Mouse (Mus musculus) embryonic stem cell, embryonic (primary cell): ENCODE measurements around the gene Tsga8.

ENCODE experiments used
- CTCF ChIA-PET, 4 experiments: fragments of 300-600 bp in 2 of 4; fragments of 350-600 bp in 2 of 4; sonication (Branson Sonifier 250); formaldehyde crosslinking; loops; one replicate each; lab custom pipeline; 2022; ENCODE audit warnings: inconsistent platforms in 2 of 4; lab: Charles Lee
- POLR2A ChIA-PET, 4 experiments: fragments of 300-600 bp in 2 of 4; fragments of 350-600 bp in 2 of 4; sonication (Branson Sonifier 250); formaldehyde crosslinking; loops; one replicate each; lab custom pipeline; 2022; ENCODE audit warnings: antibody characterized with exemption in 4 of 4, inconsistent platforms in 1 of 4; lab: Charles Lee

Tsga8 gene

DNA sequence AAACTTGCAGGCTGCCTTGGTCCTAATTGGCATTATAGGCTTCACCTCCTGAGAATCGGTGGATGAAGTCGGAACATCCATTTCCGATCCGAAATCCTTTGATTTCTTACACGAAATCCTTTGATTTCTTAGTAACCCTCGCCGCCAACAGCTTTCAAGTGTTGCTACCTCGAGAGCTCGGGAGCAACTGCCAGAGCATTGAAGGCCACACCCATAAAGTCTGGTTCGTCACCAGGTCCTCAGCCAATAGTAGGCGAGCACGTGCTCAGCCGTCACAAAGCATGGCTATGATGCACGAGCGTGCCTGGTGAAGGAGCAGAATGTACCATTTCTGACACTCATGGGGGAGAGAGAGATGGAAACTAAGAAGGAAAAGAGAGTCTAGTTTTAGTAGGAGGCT, at the start of gene Tsga8:
TSS of gene Tsga8 (minus strand) at position 327 of the 400 bp plus-strand sequence.
- CTCF ChIA-PET: no interaction called here
- POLR2A ChIA-PET: no interaction called here
